In genomic region chr6:72512386-72513070, GRCm38 (mm10) we compare ENCODE assay signal across 8 mouse cellular contexts. TPM values are rescaled to one million over a fixed set of nuclear protein-coding genes. Genes with fewer than 3 reads are reported as not detected.
DNase-seq lines count a peak whose midpoint lies in the region; ATAC-seq and TF ChIP-seq lines count a peak whose summit lies in the region.

No protein-coding gene starts in this region.

- H3K4me3 ChIP-seq in intestine, postnatal 0 days (ENCODE audit: low read depth, low read length): peak overlapping the region; percentile 28
- H3K4me3 ChIP-seq in midbrain, embryonic 11.5 days (ENCODE audit: low read depth, low read length): peak overlapping the region; percentile 17

- H3K9me3 ChIP-seq in intestine, postnatal 0 days (ENCODE audit: control insufficient read depth): no peaks in the 10 kb centered on the region
- H3K9me3 ChIP-seq in midbrain, embryonic 11.5 days (ENCODE audit: control insufficient read depth, low read length): no peaks in the 10 kb centered on the region

- peak overlapping the region; percentile 66 for H3K4me2 ChIP-seq in intestine, postnatal 0 days (replicated peaks; ENCODE audit: low read depth)
- H3K4me2 ChIP-seq in midbrain, embryonic 11.5 days: peak overlapping the region; percentile 42

- DNase-seq in adrenal gland, adult 8-10 months: peak; percentile 84
- DNase-seq in embryo, embryonic 11.5 days (ENCODE audit: low read depth, low spot score): peak; percentile 72
- DNase-seq in gastrocnemius, postnatal 4 days (ENCODE audit: low spot score in 2 of 2): peak; percentile 62 to 79
- peak; percentile 92 for DNase-seq in left cerebral cortex, postnatal 4 days
- DNase-seq in midbrain, embryonic 11.5 days (ENCODE audit: low spot score, missing footprints): peak; percentile 98
- DNase-seq in right cerebral cortex, postnatal 4 days: peak; percentile 83
- DNase-seq in yolk sac, embryonic 10.5 days (ENCODE audit: low spot score): peak; percentile 86

- no peaks in the 10 kb centered on the region for H3K36me3 ChIP-seq in intestine, postnatal 0 days (ENCODE audit: control insufficient read depth, insufficient read depth)
- H3K36me3 ChIP-seq in midbrain, embryonic 11.5 days (ENCODE audit: control insufficient read depth, insufficient read depth, low read length): no peaks in the 10 kb centered on the region

- no peak for TF ChIP-seq CTCF in intestine, postnatal 0 days (IDR thresholded peaks at IDR 0.05; ENCODE audit: low read depth)

- intact Hi-C loops in left cerebral cortex, postnatal 4 days (cut with DNase I): no loop called here

- peak overlapping the region; percentile 36 for H3K27ac ChIP-seq in intestine, postnatal 0 days (ENCODE audit: low read depth, low read length)
- peak overlapping the region; percentile 55 for H3K27ac ChIP-seq in midbrain, embryonic 11.5 days (ENCODE audit: low read depth, low read length)

- WGBS in intestine, postnatal 0 days: 9% methylated on average over 33 of the region's 33 CpGs
- 7% methylated on average over 33 of the region's 33 CpGs for WGBS in midbrain, embryonic 11.5 days

- H3K27me3 ChIP-seq in intestine, postnatal 0 days (replicated peaks; ENCODE audit: control insufficient read depth, insufficient read depth, low read length): no peaks in the 10 kb centered on the region
- no peaks in the 10 kb centered on the region for H3K27me3 ChIP-seq in midbrain, embryonic 11.5 days (ENCODE audit: control insufficient read depth, insufficient read depth, low read length)

- H3K9ac ChIP-seq in intestine, postnatal 0 days (ENCODE audit: low read depth, low read length): peak overlapping the region; percentile 43
- H3K9ac ChIP-seq in midbrain, embryonic 11.5 days (ENCODE audit: low read length): peak overlapping the region; percentile 69

- peak; percentile 84 for ATAC-seq in intestine, postnatal 0 days
- ATAC-seq in midbrain, embryonic 11.5 days (ENCODE audit: low FRiP score): peak; percentile 92

- H3K4me1 ChIP-seq in intestine, postnatal 0 days (replicated peaks; ENCODE audit: control insufficient read depth, insufficient read depth, low read length): 0 out of 2 replicates have a peak, but pooled peaks cover 3% of the 10 kb centered on the region
- H3K4me1 ChIP-seq in midbrain, embryonic 11.5 days (ENCODE audit: control insufficient read depth, insufficient read depth, low read length): peaks cover 8% of the 10 kb centered on the region

RNA-seq across cellular contexts. Expression of gene Sh2d6, which starts 9.0 kb away (rescaled TPM):
- total RNA-seq in adrenal gland, adult 8-10 months (2022): under 1 TPM; 0.43 to 0.52 (median 0.47) TPM
- total RNA-seq in gastrocnemius, postnatal 4 days (2021): under 1 TPM; 0.20 to 0.26 TPM
- polyA plus RNA-seq in intestine, postnatal 0 days (2015; fragmentation: Nextera tagmentation; extraction: Ambion mirVana): 0.12 and 0.16 TPM in 2 replicates
- total RNA-seq in left cerebral cortex, postnatal 4 days (2021): under 1 TPM; 0.36 to 0.68 TPM
- polyA plus RNA-seq in midbrain, embryonic 11.5 days (2014; fragmentation: Nextera tagmentation; extraction: Ambion mirVana): 0.41 TPM in 1 of 2 replicates, not detected in the other

RNA-seq across cellular contexts. Expression of gene Capg, which starts 31.7 kb away (rescaled TPM):
- total RNA-seq in adrenal gland, adult 8-10 months (2022): 100 to 1,000 TPM in 1 of 4 experiments, 10 to 100 TPM in 3; 49.1 to 110 (median 82.0) TPM
- 10 to 100 TPM; 15.8 to 16.6 TPM for total RNA-seq in gastrocnemius, postnatal 4 days (2021)
- 25.2 and 28.5 TPM in 2 replicates for polyA plus RNA-seq in intestine, postnatal 0 days (2015; fragmentation: Nextera tagmentation; extraction: Ambion mirVana)
- 1 to 10 TPM; 2.1 to 3.4 TPM for total RNA-seq in left cerebral cortex, postnatal 4 days (2021)
- 6.6 and 8.0 TPM in 2 replicates for polyA plus RNA-seq in midbrain, embryonic 11.5 days (2014; fragmentation: Nextera tagmentation; extraction: Ambion mirVana)

Comparison
In these comparisons a context has a peak if more than half of its experiments do, and no peak if none do; other contexts are left out.
1. Peak in every context shown above with its lines: DNase-seq, ATAC-seq, H3K4me3 ChIP-seq and H3K27ac ChIP-seq.